Mouse (Mus musculus): ENCODE data around the gene Plac9b. TPM values are rescaled to one million over a fixed set of nuclear protein-coding genes. Genes with fewer than 3 reads are reported as not detected.
"Not testable (repeated sequence)": the region's sequence is repeated elsewhere in the genome, so short reads cannot be mapped to it uniquely, and the experiment has no call there.

The Plac9b gene
- polyA plus RNA-seq (2021) = not detected

- POLR2A ChIA-PET; CTCF ChIA-PET; DNase-seq (ENCODE audit: low read depth, low spot score); in situ Hi-C loops (cut with MboI; ENCODE audit: low pct_unique_long_range_greater_than_20kb); H3K27me3 ChIP-seq; ATAC-seq: not testable (repeated sequence)
Measured at GRCm38 (mm10) chr14:26182380-26182779, at the start of gene Plac9b. Gene Plac9b (minus strand): TSS chr14:26182480.

- POLR2A ChIA-PET; in situ Hi-C loops (cut with MboI; ENCODE audit: low pct_unique_long_range_greater_than_20kb); CTCF ChIA-PET; H3K27me3 ChIP-seq; DNase-seq (ENCODE audit: low read depth, low spot score); ATAC-seq: not testable (repeated sequence)
Measured at GRCm38 (mm10) chr14:26216233-26217000, 34.1 kb upstream of the Plac9b start.

- in situ Hi-C loops (cut with MboI; ENCODE audit: low pct_unique_long_range_greater_than_20kb); H3K27me3 ChIP-seq; DNase-seq (ENCODE audit: low read depth, low spot score); CTCF ChIA-PET; POLR2A ChIA-PET: not testable (repeated sequence)
- peak; percentile 76 for ATAC-seq
Measured at GRCm38 (mm10) chr14:26206926-26207247, 24.6 kb upstream of the Plac9b start, which contains the start of gene Tmem254b. Gene Tmem254b (minus strand): TSS chr14:26207041.

- H3K27me3 ChIP-seq; POLR2A ChIA-PET; CTCF ChIA-PET; in situ Hi-C loops (cut with MboI; ENCODE audit: low pct_unique_long_range_greater_than_20kb); DNase-seq (ENCODE audit: low read depth, low spot score): not testable (repeated sequence)
- peak; percentile 84 for ATAC-seq
Measured at GRCm38 (mm10) chr14:26206197-26206925, 24.1 kb upstream of the Plac9b start.

- H3K27me3 ChIP-seq; POLR2A ChIA-PET; in situ Hi-C loops (cut with MboI; ENCODE audit: low pct_unique_long_range_greater_than_20kb); DNase-seq (ENCODE audit: low read depth, low spot score); CTCF ChIA-PET: not testable (repeated sequence)
- ATAC-seq = peak; percentile 44
Measured at GRCm38 (mm10) chr14:26197851-26198250, 15.6 kb upstream of the Plac9b start.

GRCm38 (mm10) chr14:26188361-26188760, 6.1 kb upstream of the Plac9b start:
- CTCF ChIA-PET; H3K27me3 ChIP-seq; in situ Hi-C loops (cut with MboI; ENCODE audit: low pct_unique_long_range_greater_than_20kb); ATAC-seq; POLR2A ChIA-PET; DNase-seq (ENCODE audit: low read depth, low spot score): not testable (repeated sequence)

- in situ Hi-C loops (cut with MboI; ENCODE audit: low pct_unique_long_range_greater_than_20kb); POLR2A ChIA-PET; CTCF ChIA-PET; DNase-seq (ENCODE audit: low read depth, low spot score); ATAC-seq; H3K27me3 ChIP-seq: not testable (repeated sequence)
Measured at GRCm38 (mm10) chr14:26186638-26187037, 4.4 kb upstream of the Plac9b start.

GRCm38 (mm10) chr14:26181660-26182059, 620 bp downstream of the Plac9b start:
- in situ Hi-C loops (cut with MboI; ENCODE audit: low pct_unique_long_range_greater_than_20kb); ATAC-seq; CTCF ChIA-PET; POLR2A ChIA-PET; H3K27me3 ChIP-seq; DNase-seq (ENCODE audit: low read depth, low spot score): not testable (repeated sequence)

GRCm38 (mm10) chr14:26175028-26175427, 7.3 kb downstream of the Plac9b start:
- H3K27me3 ChIP-seq; CTCF ChIA-PET; ATAC-seq; POLR2A ChIA-PET; in situ Hi-C loops (cut with MboI; ENCODE audit: low pct_unique_long_range_greater_than_20kb); DNase-seq (ENCODE audit: low read depth, low spot score): not testable (repeated sequence)

- in situ Hi-C loops (cut with MboI; ENCODE audit: low pct_unique_long_range_greater_than_20kb); ATAC-seq; H3K27me3 ChIP-seq; POLR2A ChIA-PET; CTCF ChIA-PET; DNase-seq (ENCODE audit: low read depth, low spot score): not testable (repeated sequence)
Measured at GRCm38 (mm10) chr14:26173955-26174354, 8.3 kb downstream of the Plac9b start.

- POLR2A ChIA-PET; in situ Hi-C loops (cut with MboI; ENCODE audit: low pct_unique_long_range_greater_than_20kb); DNase-seq (ENCODE audit: low read depth, low spot score): not testable (repeated sequence)
Measured at GRCm38 (mm10) chr14:26165266-26165665, 17.0 kb downstream of the Plac9b start.

GRCm38 (mm10) chr14:26162423-26162822, 19.9 kb downstream of the Plac9b start:
- CTCF ChIA-PET; in situ Hi-C loops (cut with MboI; ENCODE audit: low pct_unique_long_range_greater_than_20kb); H3K27me3 ChIP-seq; POLR2A ChIA-PET; DNase-seq (ENCODE audit: low read depth, low spot score): not testable (repeated sequence)
- peak; percentile 67 for ATAC-seq

More at GRCm38 (mm10) chr14:26165266-26165665, 17.0 kb downstream of the Plac9b start:
- CTCF ChIA-PET, ATAC-seq, H3K27me3 ChIP-seq: not testable (repeated sequence)

GRCm38 (mm10) chr14:26161156-26161555, 21.1 kb downstream of the Plac9b start:
- in situ Hi-C loops (cut with MboI; ENCODE audit: low pct_unique_long_range_greater_than_20kb); POLR2A ChIA-PET; H3K27me3 ChIP-seq; ATAC-seq; CTCF ChIA-PET; DNase-seq (ENCODE audit: low read depth, low spot score): not testable (repeated sequence)

GRCm38 (mm10) chr14:26156032-26156431, 26.2 kb downstream of the Plac9b start:
- DNase-seq (ENCODE audit: low read depth, low spot score); ATAC-seq; POLR2A ChIA-PET; CTCF ChIA-PET; H3K27me3 ChIP-seq; in situ Hi-C loops (cut with MboI; ENCODE audit: low pct_unique_long_range_greater_than_20kb): not testable (repeated sequence)

GRCm38 (mm10) chr14:26147095-26147494, 35.2 kb downstream of the Plac9b start:
- ATAC-seq; in situ Hi-C loops (cut with MboI; ENCODE audit: low pct_unique_long_range_greater_than_20kb); CTCF ChIA-PET: not testable (repeated sequence)

More at GRCm38 (mm10) chr14:26147095-26147494, 35.2 kb downstream of the Plac9b start:
- DNase-seq (ENCODE audit: low read depth, low spot score); POLR2A ChIA-PET; H3K27me3 ChIP-seq: not testable (repeated sequence)

Data from Patski (cell line).